Mouse (Mus musculus) c-Kit-positive CD71-negative TER-119-negative erythroid progenitor cells, embryonic 14.5 days (primary cell): Measurements from ENCODE around the gene Nfe2.
A peak's percentile ranks its signal among the peaks of the same experiment; 100 is the strongest.
"Not testable (repeated sequence)": the region's sequence is repeated elsewhere in the genome, so short reads cannot be mapped to it uniquely, and the experiment has no call there.

ENCODE experiments used
- DNase-seq: peaks from one replicate; pipeline ENCODE4 v3.0.0-alpha.2; 2013; ENCODE audit warnings: low read depth

The Nfe2 gene

GRCm38 (mm10) chr15:103290843-103291242 lies 32.6 kb upstream of the Nfe2 start:
- no peak for DNase-seq

GRCm38 (mm10) chr15:103290417-103290816 lies 32.2 kb upstream of the Nfe2 start:
- no peak for DNase-seq

- no peak for DNase-seq
These were observed 31.4 kb upstream of the Nfe2 start for GRCm38 (mm10) chr15:103289600-103289999.

- DNase-seq, result no peak
These were observed 27.7 kb upstream of the Nfe2 start for GRCm38 (mm10) chr15:103285778-103286417.

- DNase-seq, result no peak
These were observed 26.4 kb upstream of the Nfe2 start for GRCm38 (mm10) chr15:103284647-103285046.

GRCm38 (mm10) chr15:103284066-103284465 lies 25.9 kb upstream of the Nfe2 start:
- DNase-seq, result no peak

GRCm38 (mm10) chr15:103281465-103282205 lies 23.4 kb upstream of the Nfe2 start:
- DNase-seq, result no peak

- DNase-seq, result peak; percentile 74
These were observed 22.7 kb upstream of the Nfe2 start for GRCm38 (mm10) chr15:103280817-103281464.

- no peak for DNase-seq
These were observed 21.5 kb upstream of the Nfe2 start for GRCm38 (mm10) chr15:103279750-103280149.

GRCm38 (mm10) chr15:103277949-103278348 lies 19.7 kb upstream of the Nfe2 start:
- no peak for DNase-seq

GRCm38 (mm10) chr15:103275943-103276342 lies 17.7 kb upstream of the Nfe2 start:
- DNase-seq, result not testable (repeated sequence)

GRCm38 (mm10) chr15:103272419-103273279 lies 14.4 kb upstream of the Nfe2 start, which contains the start of gene Copz1:
Gene Copz1 (plus strand): TSS chr15:103272714.
- DNase-seq, result peak; percentile 96

- no peak for DNase-seq
These were observed 10.7 kb upstream of the Nfe2 start for GRCm38 (mm10) chr15:103268903-103269302.

GRCm38 (mm10) chr15:103264794-103265193 lies 6.6 kb upstream of the Nfe2 start:
- no peak for DNase-seq

GRCm38 (mm10) chr15:103259989-103260388 lies 1.8 kb upstream of the Nfe2 start:
- no peak for DNase-seq

GRCm38 (mm10) chr15:103259162-103259561 lies 959 bp upstream of the Nfe2 start:
- DNase-seq, result no peak

GRCm38 (mm10) chr15:103256210-103256986 lies 1.8 kb downstream of the Nfe2 start:
- DNase-seq, result no peak

GRCm38 (mm10) chr15:103255169-103255568 lies 3.0 kb downstream of the Nfe2 start:
- DNase-seq, result no peak

GRCm38 (mm10) chr15:103253352-103253751 lies 4.9 kb downstream of the Nfe2 start:
- no peak for DNase-seq

- DNase-seq, result no peak
These were observed 5.5 kb downstream of the Nfe2 start for GRCm38 (mm10) chr15:103252660-103253059.

- no peak for DNase-seq
These were observed 6.6 kb downstream of the Nfe2 start for GRCm38 (mm10) chr15:103251595-103251994.
